Mouse (Mus musculus) E14TG2a.4 (cell line): ENCODE data around the gene Gpd1.

Experiments
- CTCF ChIP-seq: conservative IDR thresholded peaks from 2 replicates; pipeline ENCODE4 v1.5.1; 2014; ENCODE audit warnings: low read length
- NANOG ChIP-seq: IDR thresholded peaks from 2 replicates; pipeline ENCODE4 v1.6.1; 2014; ENCODE audit warnings: borderline replicate concordance, low read length, mixed read lengths
- POU5F1 ChIP-seq: IDR thresholded peaks from 2 replicates; pipeline ENCODE4 v1.6.1; 2014; ENCODE audit warnings: low read length, borderline replicate concordance

DNA sequence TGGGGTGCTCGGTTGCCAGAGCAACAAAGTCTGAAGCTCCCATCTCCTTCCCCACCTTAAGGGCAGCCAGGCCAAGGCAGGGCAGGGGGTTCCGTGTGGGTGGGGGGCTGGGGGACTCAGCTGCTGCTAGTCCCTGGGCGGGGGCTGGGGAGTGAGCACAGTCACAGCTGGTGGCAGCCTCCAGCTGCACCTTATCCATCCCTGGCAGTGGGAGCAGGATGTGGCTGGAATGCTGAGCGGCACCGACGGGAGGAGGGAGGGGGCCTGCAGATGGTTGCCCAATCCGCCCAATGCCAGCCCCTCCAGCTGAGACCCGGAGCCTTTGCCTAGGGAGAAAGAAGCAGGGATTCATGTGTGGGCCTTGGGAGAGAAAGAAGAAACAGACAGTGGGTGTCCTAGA is 40.2 kb upstream of the Gpd1 start:
- TF ChIP-seq CTCF = no peak
- TF ChIP-seq NANOG = no peak
- TF ChIP-seq POU5F1 = no peak
